Mouse (Mus musculus) thymus, adult 2 months (tissue): ENCODE measurements around the gene Ing4.

Experiments
- CTCF ChIP-seq: fragments of 200-500 bp; IDR thresholded peaks from 2 replicates; pipeline ENCODE4 v1.5.1; 2012; ENCODE audit warnings: mild to moderate bottlenecking, control low read depth, low read length, moderate library complexity, borderline replicate concordance; ENCODE audit not compliant: control insufficient read depth, poor library complexity, insufficient read depth; ENCODE audit errors: extremely low read depth
- POLR2A ChIP-seq: fragments of 200-500 bp; IDR thresholded peaks from 2 replicates; pipeline ENCODE4 v1.6.1; 2012; ENCODE audit warnings: mild to moderate bottlenecking, low read length, control low read depth, moderate library complexity; ENCODE audit not compliant: control insufficient read depth, poor library complexity, insufficient read depth; ENCODE audit errors: extremely low read depth

DNA sequence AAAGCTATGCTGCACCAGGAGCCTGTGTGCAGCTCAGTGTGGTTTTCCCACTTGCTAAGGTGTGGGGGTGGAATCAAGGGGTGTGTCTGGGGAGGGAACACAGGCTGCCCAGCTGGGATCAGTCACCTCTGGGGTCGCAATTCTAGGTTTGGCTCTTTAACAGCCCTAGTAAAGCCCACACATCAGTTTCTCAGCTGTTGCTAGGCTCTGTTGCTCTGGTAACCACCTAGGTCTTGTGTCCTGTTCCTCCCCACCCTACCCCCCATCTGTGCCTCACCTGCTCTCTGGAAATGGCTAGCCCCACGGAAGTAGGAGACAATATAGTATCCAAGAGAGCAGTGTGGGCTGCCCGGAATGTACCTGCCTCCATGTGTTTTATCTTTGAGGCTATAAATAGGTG lies 35.9 kb upstream of the Ing4 start:
- TF ChIP-seq POLR2A (no peak), CTCF (no peak)
